Mouse (Mus musculus): ENCODE results near the gene Nwd1.

Nwd1 gene

GRCm38 (mm10) chr8:72765696-72766095 lies 119.2 kb downstream of the Nwd1 start:
- no peak for DNase-seq (ENCODE audit: low spot score)

DNA sequence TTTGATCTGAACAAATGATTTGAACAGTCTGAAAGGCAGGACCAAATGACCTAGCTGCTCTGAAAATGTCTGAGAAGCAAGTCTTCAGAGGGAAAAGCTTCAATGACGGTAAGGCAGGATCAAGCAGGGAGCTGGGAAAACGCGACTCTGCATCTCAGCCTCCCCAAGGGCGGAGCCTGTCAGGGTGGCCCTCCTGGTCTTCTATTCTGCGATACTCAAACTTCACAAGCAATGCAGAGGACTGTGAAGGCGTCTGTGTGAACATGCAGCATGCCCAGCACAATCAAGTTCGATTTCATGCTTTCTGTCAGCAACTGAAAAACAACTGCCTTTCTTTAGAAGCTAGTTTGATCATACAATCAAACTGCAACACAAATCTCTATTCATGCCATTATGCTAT lies 120.3 kb downstream of the Nwd1 start:
- no peak for DNase-seq (ENCODE audit: low spot score)
